Mouse (Mus musculus) megakaryocyte, embryonic 14.5 days (primary cell): Measurements from ENCODE around the gene Arid5b. TPM values are rescaled to one million over a fixed set of nuclear protein-coding genes. Genes with fewer than 3 reads are reported as not detected.
A peak's percentile ranks its signal among the peaks of the same experiment; 100 is the strongest.
"Not testable (repeated sequence)": the region's sequence is repeated elsewhere in the genome, so short reads cannot be mapped to it uniquely, and the experiment has no call there.

Experiments
- H3K27me3 ChIP-seq: replicated peaks from 2 replicates; pipeline ENCODE3; 2012; ENCODE audit warnings: inconsistent platforms
- H3K36me3 ChIP-seq: replicated peaks from 2 replicates; pipeline ENCODE3; 2012; ENCODE audit warnings: low read length, inconsistent platforms, mixed read lengths
- H3K4me1 ChIP-seq: 2 replicates; pipeline ENCODE4 v1.6.1; 2012; ENCODE audit warnings: inconsistent platforms
- H3K4me3 ChIP-seq: replicated peaks from 2 replicates; pipeline ENCODE3; 2012; ENCODE audit warnings: moderate library complexity, mild to moderate bottlenecking, inconsistent platforms
- H3K9me3 ChIP-seq: 2 replicates; pipeline ENCODE4 v1.6.1; 2012; ENCODE audit warnings: inconsistent platforms
- FLI1 ChIP-seq: IDR thresholded peaks from 2 replicates; pipeline ENCODE4 v1.6.1; 2012; ENCODE audit warnings: low read length, inconsistent platforms, mixed read lengths
- GATA1 ChIP-seq: IDR thresholded peaks from 3 replicates; pipeline ENCODE4 v1.6.1; 2012; ENCODE audit warnings: mixed read lengths, low read length, inconsistent platforms, borderline replicate concordance
- polyA plus RNA-seq: library from polyadenylated mRNA; stranded (reverse); fragments of >175 nt; gene quantifications from 2 replicates; pipeline ENCODE4 v1.2.3, GENCODE M21; 2012; ENCODE audit warnings: low replicate concordance; ENCODE audit not compliant: insufficient read depth

Gene Arid5b
- polyA plus RNA-seq, 1 experiment = 0.63 TPM

- no peaks in the 10 kb centered on the region for H3K9me3 ChIP-seq
These were observed 168.9 kb downstream of the Arid5b start for GRCm38 (mm10) chr10:68109651-68110050.

GRCm38 (mm10) chr10:68107716-68108115, 170.8 kb downstream of the Arid5b start:
- TF ChIP-seq GATA1 (no peak), FLI1 (no peak)
- Histone ChIP-seq H3K9me3 (no peaks in the 10 kb centered on the region), H3K36me3 (no peaks in the 10 kb centered on the region), H3K27me3 (peaks cover 4% of the 10 kb centered on the region), H3K4me1 (peaks cover 13% of the 10 kb centered on the region), H3K4me3 (no peak overlapping the region)

More at GRCm38 (mm10) chr10:68109651-68110050, 168.9 kb downstream of the Arid5b start:
- TF ChIP-seq FLI1 (no peak), GATA1 (no peak)
- Histone ChIP-seq H3K27me3 (peaks cover 8% of the 10 kb centered on the region), H3K36me3 (no peaks in the 10 kb centered on the region), H3K4me1 (peaks cover 9% of the 10 kb centered on the region), H3K4me3 (no peak overlapping the region)

GRCm38 (mm10) chr10:68106351-68106950, 172.1 kb downstream of the Arid5b start:
- TF ChIP-seq FLI1 (no peak), GATA1 (no peak)
- Histone ChIP-seq H3K4me1 (peaks cover 13% of the 10 kb centered on the region), H3K9me3 (no peaks in the 10 kb centered on the region), H3K36me3 (no peaks in the 10 kb centered on the region), H3K4me3 (no peak overlapping the region), H3K27me3 (peaks cover 4% of the 10 kb centered on the region)

- Histone ChIP-seq H3K9me3 (no peaks in the 10 kb centered on the region), H3K4me3 (peak overlapping the region; percentile 74), H3K27me3 (peaks cover 4% of the 10 kb centered on the region), H3K36me3 (peaks cover 6% of the 10 kb centered on the region), H3K4me1 (peaks cover 13% of the 10 kb centered on the region)
- no peak for TF ChIP-seq FLI1
These were observed 173.4 kb downstream of the Arid5b start for GRCm38 (mm10) chr10:68104881-68105781.

DNA sequence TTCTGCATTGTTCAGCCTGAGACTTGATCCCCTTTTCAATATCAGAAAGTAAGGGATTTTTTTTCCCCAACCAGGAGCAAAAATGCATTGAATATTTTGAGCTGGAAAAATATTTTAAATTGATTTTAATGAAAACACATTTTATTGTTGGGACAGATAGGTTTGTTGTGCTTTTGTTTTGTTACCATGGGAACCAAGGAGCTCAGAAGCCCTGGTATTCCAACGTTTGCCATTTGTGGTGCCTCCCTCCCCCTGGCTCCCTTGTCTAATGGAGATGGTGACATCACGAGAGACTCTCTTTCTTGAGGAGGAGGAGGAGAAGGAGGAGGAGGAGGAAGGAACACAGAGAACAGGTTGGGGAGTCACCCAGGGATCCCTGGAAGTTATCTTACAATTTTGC, 174.1 kb downstream of the Arid5b start:
- no peak for TF ChIP-seq FLI1
- TF ChIP-seq GATA1 = no peak
- Histone ChIP-seq H3K36me3 (peaks cover 6% of the 10 kb centered on the region), H3K9me3 (no peaks in the 10 kb centered on the region), H3K27me3 (peaks cover 4% of the 10 kb centered on the region), H3K4me3 (no peak overlapping the region), H3K4me1 (peaks cover 13% of the 10 kb centered on the region)

GRCm38 (mm10) chr10:68103988-68104387, 174.6 kb downstream of the Arid5b start:
- Histone ChIP-seq H3K36me3 (peaks cover 6% of the 10 kb centered on the region), H3K27me3 (peaks cover 4% of the 10 kb centered on the region), H3K4me3 (no peak overlapping the region), H3K4me1 (peaks cover 13% of the 10 kb centered on the region), H3K9me3 (no peaks in the 10 kb centered on the region)
- TF ChIP-seq FLI1 = no peak
- no peak for TF ChIP-seq GATA1

DNA sequence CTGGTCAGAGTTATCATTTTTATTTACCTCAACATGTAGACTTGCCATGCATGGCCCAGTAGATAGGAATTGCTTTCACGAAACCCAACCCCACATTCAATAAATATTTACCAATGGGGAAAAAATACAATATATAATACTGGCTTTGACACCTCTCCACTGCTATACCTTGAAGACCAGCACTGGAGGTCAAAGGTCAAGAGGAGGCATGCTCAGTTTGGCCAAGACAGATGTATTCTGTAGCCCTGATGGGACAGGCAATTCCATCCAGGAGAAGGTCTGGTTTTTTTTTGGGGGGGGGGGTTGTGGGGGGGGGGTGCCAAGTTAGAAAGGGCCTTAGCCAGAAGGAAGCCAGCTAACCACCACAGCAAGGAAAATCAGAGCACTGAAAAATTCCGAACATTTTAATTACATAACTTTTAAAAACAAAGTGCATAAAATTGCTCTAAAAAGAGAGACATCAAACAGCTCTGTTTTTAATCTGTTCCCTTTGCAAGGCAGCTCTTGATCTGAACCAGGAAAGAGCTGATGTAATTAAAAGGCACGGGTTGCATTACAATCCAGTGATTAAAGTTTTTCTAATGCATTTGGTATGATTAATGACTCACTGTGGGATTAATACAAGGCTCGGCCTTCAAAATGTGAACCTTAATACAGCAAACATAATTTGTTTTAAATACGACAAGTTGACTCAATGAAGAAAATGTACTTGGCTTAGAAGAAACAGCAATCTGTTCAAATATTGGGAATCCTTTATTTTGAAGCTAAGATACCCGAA, 175.3 kb downstream of the Arid5b start:
- H3K4me1 ChIP-seq = peaks cover 15% of the 10 kb centered on the region
- no peak overlapping the region for H3K4me3 ChIP-seq
- H3K36me3 ChIP-seq = peaks cover 11% of the 10 kb centered on the region
- no peaks in the 10 kb centered on the region; the same call in 1 of the 2 replicates for H3K9me3 ChIP-seq
- TF ChIP-seq GATA1 (no peak), FLI1 (no peak)
- no peaks in the 10 kb centered on the region for H3K27me3 ChIP-seq

GRCm38 (mm10) chr10:68102566-68102965, 176.0 kb downstream of the Arid5b start:
- no peaks in the 10 kb centered on the region for H3K27me3 ChIP-seq
- H3K9me3 ChIP-seq = peaks cover 7% of the 10 kb centered on the region
- peaks cover 21% of the 10 kb centered on the region for H3K4me1 ChIP-seq
- TF ChIP-seq FLI1 = no peak
- TF ChIP-seq GATA1 = no peak
- peaks cover 18% of the 10 kb centered on the region for H3K36me3 ChIP-seq
- H3K4me3 ChIP-seq = no peak overlapping the region

DNA sequence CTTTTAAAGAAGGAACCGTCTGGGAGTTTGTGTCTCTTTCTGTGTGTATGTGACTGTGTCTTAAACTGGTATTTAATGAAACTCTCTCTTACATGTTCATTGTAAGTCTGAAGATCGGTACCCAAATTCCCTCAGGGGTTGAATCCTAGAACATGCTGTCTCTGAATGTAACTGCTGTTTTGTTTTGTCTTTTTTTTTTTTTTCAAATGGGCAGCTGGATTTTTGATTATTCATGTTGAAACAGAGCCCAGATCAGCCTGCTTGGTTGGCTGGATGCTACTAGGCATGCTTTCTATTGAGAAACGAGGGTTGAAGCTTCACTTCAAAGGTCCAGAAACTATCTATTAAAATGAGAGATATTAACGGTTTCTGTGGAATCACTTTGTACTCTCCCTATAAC, 177.3 kb downstream of the Arid5b start:
- Histone ChIP-seq H3K36me3 (peaks cover 31% of the 10 kb centered on the region), H3K4me1 (peaks cover 21% of the 10 kb centered on the region), H3K9me3 (peaks cover 20% of the 10 kb centered on the region), H3K27me3 (peaks cover 2% of the 10 kb centered on the region), H3K4me3 (no peak overlapping the region)
- TF ChIP-seq FLI1 (no peak), GATA1 (no peak)

DNA sequence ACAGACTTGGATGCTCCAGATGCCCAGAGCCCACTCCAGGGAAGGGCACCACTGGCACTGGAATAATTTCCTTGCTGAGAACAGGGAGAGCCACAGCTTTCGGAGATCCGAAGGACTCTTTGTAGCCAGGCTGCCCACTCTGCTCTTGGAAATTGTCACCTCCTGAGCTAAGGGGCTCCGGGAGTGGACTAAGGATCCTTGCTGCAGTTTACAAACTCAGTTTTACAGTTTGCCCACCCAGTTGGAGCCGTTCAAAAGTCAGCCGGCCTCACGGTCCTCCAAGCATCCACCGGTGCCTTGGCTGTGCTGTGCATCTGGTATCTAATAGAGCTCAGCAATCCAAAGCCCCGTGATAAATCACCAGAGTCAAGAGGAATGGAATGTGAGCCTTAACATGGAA, 178.0 kb downstream of the Arid5b start:
- peaks cover 20% of the 10 kb centered on the region for H3K4me1 ChIP-seq
- TF ChIP-seq GATA1 (no peak), FLI1 (no peak)
- peaks cover 3% of the 10 kb centered on the region for H3K27me3 ChIP-seq
- H3K9me3 ChIP-seq = peaks cover 21% of the 10 kb centered on the region
- no peak overlapping the region for H3K4me3 ChIP-seq
- peaks cover 34% of the 10 kb centered on the region for H3K36me3 ChIP-seq

- not testable (repeated sequence) for H3K4me3 ChIP-seq, H3K27me3 ChIP-seq
- Histone ChIP-seq H3K4me1 (peaks cover 13% of the 10 kb centered on the region), H3K36me3 (peaks cover 38% of the 10 kb centered on the region), H3K9me3 (peaks cover 21% of the 10 kb centered on the region)
These were observed 178.7 kb downstream of the Arid5b start for GRCm38 (mm10) chr10:68099801-68100200.
